ENCODE assay signal across 8 mouse cellular contexts in genomic region chr12:84755008-84755695, GRCm38 (mm10). TPM values are rescaled to one million over a fixed set of nuclear protein-coding genes. Genes with fewer than 3 reads are reported as not detected.
DNase-seq lines count a peak whose midpoint lies in the region; ATAC-seq and TF ChIP-seq lines count a peak whose summit lies in the region.

No protein-coding gene starts in this region.

- peak; percentile 54 for TF ChIP-seq CTCF in kidney, adult 2 months (conservative IDR thresholded peaks at IDR 0.05; ENCODE audit: insufficient read depth, insufficient read length, low read depth, low read length)

- ATAC-seq in kidney, embryonic 16.5 days (ENCODE audit: low FRiP score, low TSS enrichment) = no peak

- in situ Hi-C loops in ES-E14 (cut with MboI; ENCODE audit: low sequenced_read_pairs in 2 of 2, unreplicated experiment in 2 of 2) = loop anchor here in 1 of 2 experiments (10.0 kb wide), 1 partner anchor 100 kb away; no protein-coding TSS in a partner anchor

- no peak overlapping the region for H3K4me3 ChIP-seq in kidney, adult 2 months (ENCODE audit: insufficient read depth, low read depth, low read length)
- no peak overlapping the region for H3K4me3 ChIP-seq in kidney, embryonic 16.5 days (ENCODE audit: low read length)
- H3K4me3 ChIP-seq in ES-E14 (ENCODE audit: insufficient read depth in 1 of 2, low read depth in 1 of 2, low read length in 2 of 2, poor library complexity in 1 of 2, severe bottlenecking in 1 of 2) = no peak overlapping the region

- H3K27me3 ChIP-seq in kidney, adult 2 months (replicated peaks; ENCODE audit: control insufficient read depth, insufficient read depth, low read length) = no peaks in the 10 kb centered on the region
- 0 out of 2 replicates have a peak, but pooled peaks cover 5% of the 10 kb centered on the region for H3K27me3 ChIP-seq in kidney, embryonic 16.5 days (ENCODE audit: insufficient read depth, low read length)

- 54% methylated on average over 16 of the region's 16 CpGs for WGBS in kidney, adult 2 months
- 61% methylated on average over 16 of the region's 16 CpGs for WGBS in kidney, embryonic 16.5 days

- no peak overlapping the region for H3K4me2 ChIP-seq in kidney, embryonic 16.5 days (replicated peaks; ENCODE audit: low read depth, low read length)

- no peaks in the 10 kb centered on the region; the same call in 1 of the 2 replicates for H3K36me3 ChIP-seq in kidney, adult 2 months (ENCODE audit: control insufficient read depth, insufficient read depth, low read length)
- H3K36me3 ChIP-seq in kidney, embryonic 16.5 days (ENCODE audit: insufficient read depth, low read length) = peaks cover 31% of the 10 kb centered on the region
- peaks cover 13% of the 10 kb centered on the region for H3K36me3 ChIP-seq in ES-E14 (ENCODE audit: control insufficient read depth, insufficient read depth, low read length, poor library complexity, severe bottlenecking)

- peak; percentile 46 for DNase-seq in kidney, adult 2 months
- DNase-seq in ES-E14 (ENCODE audit: low read depth, low spot score) = peak; percentile 40
- DNase-seq in cerebellum, adult 18-20 months = peak; percentile 57 to 73
- peak; percentile 69 for DNase-seq in forelimb bud, embryonic 11.5 days (ENCODE audit: low read depth, low spot score)
- DNase-seq in kidney, postnatal 36 days = peak; percentile 23 to 75
- DNase-seq in mesoderm, embryonic 11.5 days (ENCODE audit: low read depth, low spot score) = peak; percentile 68
- DNase-seq in spleen, postnatal 36 days (ENCODE audit: low spot score in 2 of 2) = peak; percentile 39 to 50

- no peak overlapping the region for H3K27ac ChIP-seq in kidney, adult 2 months (ENCODE audit: insufficient read depth, low read depth, low read length)
- no peak overlapping the region for H3K27ac ChIP-seq in kidney, embryonic 16.5 days (ENCODE audit: low read length)
- H3K27ac ChIP-seq in ES-E14 (ENCODE audit: insufficient read depth, low read depth, low read length, poor library complexity, severe bottlenecking) = no peak overlapping the region

- no peaks in the 10 kb centered on the region for H3K9me3 ChIP-seq in kidney, embryonic 16.5 days (ENCODE audit: low read length)
- no peaks in the 10 kb centered on the region for H3K9me3 ChIP-seq in ES-E14 (ENCODE audit: control insufficient read depth, insufficient read depth, low read depth, low read length)

- no peak overlapping the region for H3K9ac ChIP-seq in kidney, embryonic 16.5 days (replicated peaks; ENCODE audit: low read length)
- no peak overlapping the region for H3K9ac ChIP-seq in ES-E14 (ENCODE audit: insufficient read depth, low read depth, low read length, poor library complexity, severe bottlenecking)

- TF ChIP-seq POLR2A in kidney, adult 2 months (IDR thresholded peaks at IDR 0.05; ENCODE audit: low read depth, low read length) = no peak

- no peaks in the 10 kb centered on the region for H3K4me1 ChIP-seq in kidney, adult 2 months (ENCODE audit: control insufficient read depth, insufficient read depth, low read length)
- H3K4me1 ChIP-seq in kidney, embryonic 16.5 days (ENCODE audit: insufficient read depth, low read length) = no peaks in the 10 kb centered on the region
- H3K4me1 ChIP-seq in ES-E14 (ENCODE audit: control insufficient read depth in 2 of 2, insufficient read depth in 2 of 2, low read length in 2 of 2, poor library complexity in 1 of 2) = peaks cover 0 to 2% of the 10 kb centered on the region in 2 experiments; a peak in 1 of 4 replicates

TF ChIP-seq in ES-E14, 5 proteins besides CTCF, POLR2A, EP300 and RAD21:
- TF ChIP-seq ZC3H11A (IDR thresholded peaks at IDR 0.05; ENCODE audit: borderline replicate concordance, low read depth, low read length) = peak; percentile 67; the same call in 1 of the 2 replicates
- no peak for TF ChIP-seq HCFC1 (IDR thresholded peaks at IDR 0.05; ENCODE audit: borderline replicate concordance, insufficient read depth, low read length)
- no peak for TF ChIP-seq CHD2 (IDR thresholded peaks at IDR 0.05; ENCODE audit: low read depth, low read length)
- TF ChIP-seq ZNF384 (IDR thresholded peaks at IDR 0.05; ENCODE audit: low read depth, low read length) = peak; percentile 88
- no peak for TF ChIP-seq MAFK (IDR thresholded peaks at IDR 0.05; ENCODE audit: insufficient read depth, low read depth, low read length)

RNA-seq across cellular contexts. Expression of gene Npc2, which starts 17.8 kb away (rescaled TPM):
- polyA plus RNA-seq in kidney, adult 2 months (2012; rRNA removed) = 169 and 179 TPM in 2 replicates
- 65.4 and 69.8 TPM in 2 replicates for polyA plus RNA-seq in kidney, embryonic 16.5 days (2015; fragmentation: Nextera tagmentation; extraction: Ambion mirVana)
- total RNA-seq in ES-E14 (2012; rRNA removed) = 84.5 and 106 TPM in 2 replicates

RNA-seq across cellular contexts. Expression of gene Isca2, which starts 17.9 kb away (rescaled TPM):
- polyA plus RNA-seq in kidney, adult 2 months (2012; rRNA removed) = 98.5 and 105 TPM in 2 replicates
- 148 and 150 TPM in 2 replicates for polyA plus RNA-seq in kidney, embryonic 16.5 days (2015; fragmentation: Nextera tagmentation; extraction: Ambion mirVana)
- 35.4 and 36.5 TPM in 2 replicates for total RNA-seq in ES-E14 (2012; rRNA removed)

RNA-seq across cellular contexts. Expression of gene Syndig1l, which starts 56.5 kb away (rescaled TPM):
- polyA plus RNA-seq in kidney, adult 2 months (2012; rRNA removed) = not detected in 2 replicates
- 0.06 and 0.09 TPM in 2 replicates for polyA plus RNA-seq in kidney, embryonic 16.5 days (2015; fragmentation: Nextera tagmentation; extraction: Ambion mirVana)
- 0.09 and 0.16 TPM in 2 replicates for total RNA-seq in ES-E14 (2012; rRNA removed)
